11 mouse cellular contexts compared by ENCODE assay signal in the genomic region with DNA sequence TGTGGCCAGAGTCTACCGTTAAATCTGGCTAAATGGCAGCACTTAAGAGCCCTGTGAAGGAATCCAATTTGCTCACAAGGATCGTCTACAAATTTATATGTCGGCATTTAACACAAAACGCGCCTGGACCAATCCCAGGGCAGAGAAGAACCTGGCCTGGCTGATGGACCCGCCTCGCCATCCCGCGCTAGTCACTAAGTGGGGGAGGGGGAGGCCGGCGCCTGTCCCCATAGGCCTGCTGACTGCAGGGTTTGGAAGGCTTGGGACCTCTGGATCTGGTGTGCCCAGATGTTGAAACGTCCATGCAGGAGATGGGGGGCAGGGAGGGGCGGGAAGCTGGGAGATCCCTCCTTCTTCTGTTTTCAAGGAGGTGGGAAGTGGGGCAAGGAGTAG. TPM values are rescaled to one million over a fixed set of nuclear protein-coding genes. Genes with fewer than 3 reads are reported as not detected.
DNase-seq lines count a peak whose midpoint lies in the region; ATAC-seq and TF ChIP-seq lines count a peak whose summit lies in the region.
"Had no signal": no experiment of that assay in that cellular context is flagged by ENCODE, and none has a peak within 500 bp of the region (broad histone marks: within the 10 kb centered on the region; RNA-seq: fewer than 3 reads in every experiment).

No protein-coding gene starts in this region.

- no peak for TF ChIP-seq POLR2A in kidney, adult 2 months (IDR thresholded peaks at IDR 0.05; ENCODE audit: low read depth, low read length)

- DNase-seq in kidney, adult 2 months: no peak
- DNase-seq in embryo, embryonic 9.5 days (ENCODE audit: extremely low spot score): peak; percentile 58
- no peak for DNase-seq in yolk sac, embryonic 10.5 days (ENCODE audit: low spot score)
- DNase-seq in spleen, adult 12 weeks (ENCODE audit: low spot score): no peak
- DNase-seq in Muller cell, postnatal 12 days (ENCODE audit: inconsistent ontology term): no peak
- DNase-seq: cerebellum, adult 11-12 months; heart, adult 18-20 months had no signal

- peaks cover 35% of the 10 kb centered on the region for H3K27me3 ChIP-seq in kidney, embryonic 16.5 days (ENCODE audit: insufficient read depth, low read length)
- H3K27me3 ChIP-seq in kidney, adult 2 months (replicated peaks; ENCODE audit: control insufficient read depth, insufficient read depth, low read length): no peaks in the 10 kb centered on the region
- H3K27me3 ChIP-seq in hindbrain, embryonic 13.5 days: peaks cover 18% of the 10 kb centered on the region; the same call in 1 of the 2 replicates
- H3K27me3 ChIP-seq in neural tube, embryonic 12.5 days (replicated peaks): peaks cover 3% of the 10 kb centered on the region; the same call in 1 of the 2 replicates

- H3K36me3 ChIP-seq in kidney, embryonic 16.5 days (ENCODE audit: insufficient read depth, low read length): no peaks in the 10 kb centered on the region
- no peaks in the 10 kb centered on the region for H3K36me3 ChIP-seq in kidney, adult 2 months (ENCODE audit: control insufficient read depth, insufficient read depth, low read length)
- H3K36me3 ChIP-seq in hindbrain, embryonic 13.5 days: no peaks in the 10 kb centered on the region
- no peaks in the 10 kb centered on the region for H3K36me3 ChIP-seq in neural tube, embryonic 12.5 days

- H3K4me3 ChIP-seq in kidney, embryonic 16.5 days (ENCODE audit: low read length): peak overlapping the region; percentile 32
- no peak overlapping the region for H3K4me3 ChIP-seq in kidney, adult 2 months (ENCODE audit: insufficient read depth, low read depth, low read length)
- H3K4me3 ChIP-seq in hindbrain, embryonic 13.5 days: peak overlapping the region; percentile 27
- H3K4me3 ChIP-seq in neural tube, embryonic 12.5 days: peak overlapping the region; percentile 22

- no peaks in the 10 kb centered on the region for H3K9me3 ChIP-seq in kidney, embryonic 16.5 days (ENCODE audit: low read length)
- no peaks in the 10 kb centered on the region for H3K9me3 ChIP-seq in hindbrain, embryonic 13.5 days
- no peaks in the 10 kb centered on the region for H3K9me3 ChIP-seq in neural tube, embryonic 12.5 days

- ATAC-seq in kidney, embryonic 16.5 days (ENCODE audit: low FRiP score, low TSS enrichment): no peak
- ATAC-seq in hindbrain, embryonic 13.5 days (ENCODE audit: low FRiP score): peak; percentile 57; the same call in 1 of the 2 replicates
- peak; percentile 76 for ATAC-seq in neural tube, embryonic 12.5 days (ENCODE audit: low FRiP score, low read depth)

- H3K4me2 ChIP-seq in kidney, embryonic 16.5 days (replicated peaks; ENCODE audit: low read depth, low read length): peak overlapping the region; percentile 51
- peak overlapping the region; percentile 51 for H3K4me2 ChIP-seq in hindbrain, embryonic 13.5 days
- peak overlapping the region; percentile 65 for H3K4me2 ChIP-seq in neural tube, embryonic 12.5 days (replicated peaks)

- H3K9ac ChIP-seq in kidney, embryonic 16.5 days (replicated peaks; ENCODE audit: low read length): no peak overlapping the region
- peak overlapping the region; percentile 61 for H3K9ac ChIP-seq in hindbrain, embryonic 13.5 days
- H3K9ac ChIP-seq in neural tube, embryonic 12.5 days: peak overlapping the region; percentile 42

- no peak overlapping the region for H3K27ac ChIP-seq in kidney, embryonic 16.5 days (ENCODE audit: low read length)
- no peak overlapping the region for H3K27ac ChIP-seq in kidney, adult 2 months (ENCODE audit: insufficient read depth, low read depth, low read length)
- peak overlapping the region; percentile 71 for H3K27ac ChIP-seq in hindbrain, embryonic 13.5 days
- peak overlapping the region; percentile 34; the same call in 1 of the 2 replicates for H3K27ac ChIP-seq in neural tube, embryonic 12.5 days
- H3K27ac ChIP-seq: macrophage had no signal

- TF ChIP-seq CTCF in kidney, adult 2 months (conservative IDR thresholded peaks at IDR 0.05; ENCODE audit: insufficient read depth, insufficient read length, low read depth, low read length): no peak

- WGBS in kidney, embryonic 16.5 days: 2% methylated on average over 12 of the region's 13 CpGs
- WGBS in kidney, adult 2 months: 4% methylated on average over 13 of the region's 13 CpGs
- 1% methylated on average over 13 of the region's 13 CpGs for WGBS in hindbrain, embryonic 13.5 days
- under 1% methylated on average over 13 of the region's 13 CpGs for WGBS in neural tube, embryonic 12.5 days

- no peaks in the 10 kb centered on the region; the same call in 1 of the 2 replicates for H3K4me1 ChIP-seq in kidney, embryonic 16.5 days (ENCODE audit: insufficient read depth, low read length)
- no peaks in the 10 kb centered on the region for H3K4me1 ChIP-seq in kidney, adult 2 months (ENCODE audit: control insufficient read depth, insufficient read depth, low read length)
- H3K4me1 ChIP-seq in hindbrain, embryonic 13.5 days (replicated peaks): peaks cover 39% of the 10 kb centered on the region
- peaks cover 34% of the 10 kb centered on the region for H3K4me1 ChIP-seq in neural tube, embryonic 12.5 days

RNA-seq across cellular contexts. Expression of a gene that starts 50.6 kb away (rescaled TPM):
- 6.0 and 6.2 TPM in 2 replicates for polyA plus RNA-seq in kidney, embryonic 16.5 days (2015; fragmentation: Nextera tagmentation; extraction: Ambion mirVana)
- polyA plus RNA-seq in kidney, adult 2 months (2012; rRNA removed): 0.06 and 0.15 TPM in 2 replicates
- 29.9 and 33.1 TPM in 2 replicates for polyA plus RNA-seq in hindbrain, embryonic 13.5 days (2015; fragmentation: Nextera tagmentation; extraction: Ambion mirVana)
- polyA plus RNA-seq in neural tube, embryonic 12.5 days (2016; fragmentation: Nextera tagmentation; extraction: Ambion mirVana): 42.1 and 44.0 TPM in 2 replicates
- polyA plus RNA-seq: macrophage had no signal

Comparison
In these comparisons a context has a peak if more than half of its experiments do, and no peak if none do; other contexts are left out.
1. H3K27ac ChIP-seq: peak in hindbrain, embryonic 13.5 days (single experiment) and neural tube, embryonic 12.5 days (single experiment); none in kidney, embryonic 16.5 days (single experiment) and kidney, adult 2 months (single experiment).
2. Peak in every context shown above with its lines, with median percentiles within 50 percentile points of each other: H3K4me2 ChIP-seq.